Mouse (Mus musculus) left cerebral cortex, adult 18-20 months (tissue): ENCODE data around the gene B830017H08Rik. TPM values are rescaled to one million over a fixed set of nuclear protein-coding genes. Genes with fewer than 3 reads are reported as not detected.

Experiments used
- DNase-seq, 2 experiments: peaks; one replicate each; pipeline ENCODE4 v3.0.0; 2021 to 2022; ENCODE audit warnings: low spot score in 2 of 2, mixed read lengths in 1 of 2
- long read RNA-seq, 2 experiments: library from polyadenylated mRNA; stranded (forward); transcript quantifications; one replicate each; pipeline ENCODE4 v2.0.0; 2021
- total RNA-seq, 2 experiments: library from RNA; stranded (reverse); gene quantifications; 2 replicates each; pipeline ENCODE4 v1.2.3; 2021

B830017H08Rik gene
- total RNA-seq, result 1 to 10 TPM; 2.9 to 3.6 TPM
- long read RNA-seq, experiment 1, transcript B830017H08Rik-202 (1 exons, 699 nt), result major isoform, 8 of 10 reads
- long read RNA-seq, experiment 1, partial matches to known transcripts, result 0 of 10 reads
- long read RNA-seq, experiment 1, other reads (novel, unspliced or antisense), result 2 of 10 reads
- long read RNA-seq, experiment 2, transcript B830017H08Rik-202 (1 exons, 699 nt), result major isoform, 9 of 11 reads
- long read RNA-seq, experiment 2, partial matches to known transcripts, result 0 of 11 reads
- long read RNA-seq, experiment 2, other reads (novel, unspliced or antisense), result 2 of 11 reads

DNA sequence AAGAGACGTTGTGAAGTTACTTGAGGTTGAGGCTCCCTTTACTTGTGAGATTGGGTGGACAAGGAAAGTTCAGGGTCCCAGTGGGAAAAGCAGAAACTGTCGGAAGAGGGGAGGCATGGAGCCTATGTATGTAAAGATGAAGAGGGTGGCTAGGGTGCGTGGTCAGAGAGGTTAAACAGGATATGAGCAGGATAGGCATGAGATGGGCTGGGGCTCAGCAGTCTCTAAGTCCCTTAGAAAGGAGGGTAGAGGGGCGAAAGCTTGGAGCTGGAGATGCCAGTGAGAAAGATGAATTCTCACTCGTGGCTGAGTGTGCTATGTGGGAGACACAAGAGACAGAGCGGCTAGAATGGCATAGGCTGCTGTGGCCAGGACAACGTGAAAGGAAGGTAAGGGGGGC lies at the start of gene B830017H08Rik:
Gene B830017H08Rik (plus strand): TSS at position 301 of the 400 bp plus-strand sequence.
- no peak for DNase-seq

DNA sequence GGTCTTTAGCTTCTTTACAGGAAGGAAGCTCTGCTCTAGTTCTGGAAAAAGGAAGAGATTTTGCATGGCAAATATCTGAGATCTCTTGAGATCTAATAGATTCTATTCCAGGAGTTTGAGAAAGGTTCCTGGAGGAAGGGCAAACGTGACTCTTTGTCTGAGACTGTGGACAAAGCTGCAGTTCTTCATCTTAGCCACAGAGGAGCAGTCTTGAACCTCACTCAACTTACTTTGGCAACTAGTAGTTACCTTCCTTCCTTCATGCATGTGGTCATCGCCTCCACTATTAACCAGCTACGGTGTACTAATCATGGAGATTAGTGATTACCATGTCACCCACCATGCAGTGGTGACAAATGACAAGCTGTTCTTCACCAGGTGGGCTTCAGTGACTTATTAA lies 47.6 kb upstream of the B830017H08Rik start:
- no peak for DNase-seq

DNA sequence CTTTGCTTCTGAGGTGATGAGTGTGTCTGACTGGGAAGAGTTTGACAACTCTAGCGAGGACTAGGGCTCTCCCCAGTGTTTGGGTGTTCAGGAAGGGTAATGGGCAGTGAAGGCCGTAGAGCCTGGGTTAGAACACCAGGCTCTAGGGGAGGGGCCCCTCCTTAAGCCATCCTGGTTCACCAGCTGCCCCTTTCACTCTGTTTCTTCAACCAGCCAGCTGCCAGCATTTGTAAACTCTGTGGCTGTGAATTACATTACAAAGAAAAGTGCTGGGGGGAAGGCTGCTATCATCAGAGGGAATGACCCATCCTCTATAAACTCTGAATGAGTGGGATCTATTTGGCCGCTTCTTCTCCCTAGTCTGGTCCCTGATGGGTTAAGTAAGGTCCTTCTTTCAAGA lies 40.2 kb upstream of the B830017H08Rik start:
- DNase-seq, result no peak

DNA sequence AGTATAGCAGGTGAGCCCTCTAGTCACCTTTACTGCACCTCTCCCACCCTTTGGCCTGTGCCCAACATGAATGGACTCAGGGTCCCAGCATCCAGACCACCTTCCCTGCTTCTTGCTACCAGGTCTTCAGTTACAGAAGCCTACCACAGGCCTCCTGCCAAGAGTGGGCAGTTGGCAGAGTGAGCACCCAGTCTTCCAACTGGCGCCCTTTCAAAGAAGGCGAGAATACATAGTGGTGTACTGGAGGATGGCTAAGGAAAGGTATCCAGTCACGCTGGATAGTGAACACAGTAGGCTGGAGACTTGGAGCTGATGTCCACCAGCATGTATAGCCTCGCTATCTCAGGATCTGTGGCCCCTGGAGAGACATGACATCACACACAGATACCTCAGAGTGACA lies 38.9 kb upstream of the B830017H08Rik start:
- DNase-seq, result peak; percentile 47 to 53

DNA sequence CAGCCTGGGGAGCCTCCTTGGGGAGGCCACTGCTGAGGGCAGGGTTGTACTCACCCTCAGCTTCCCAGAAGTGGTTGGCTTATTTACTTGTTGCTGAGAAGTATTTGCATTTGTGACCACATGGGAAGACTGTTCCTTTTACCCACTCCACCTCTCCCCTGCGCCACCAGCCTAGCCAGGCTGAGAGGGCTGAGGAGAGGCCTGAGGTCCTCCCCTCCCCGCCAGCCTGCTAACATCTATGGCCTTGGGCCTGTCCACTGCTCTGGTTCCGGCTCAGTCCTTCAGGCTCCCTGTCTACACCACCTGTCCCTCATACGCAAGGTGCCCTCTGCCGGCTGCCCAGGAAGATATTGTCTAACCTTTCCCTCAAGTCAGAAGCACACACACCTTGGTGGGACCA lies 37.3 kb upstream of the B830017H08Rik start:
- DNase-seq, result no peak

GRCm38 (mm10) chr16:17796519-17796918 lies 36.4 kb upstream of the B830017H08Rik start:
- DNase-seq, result no peak

DNA sequence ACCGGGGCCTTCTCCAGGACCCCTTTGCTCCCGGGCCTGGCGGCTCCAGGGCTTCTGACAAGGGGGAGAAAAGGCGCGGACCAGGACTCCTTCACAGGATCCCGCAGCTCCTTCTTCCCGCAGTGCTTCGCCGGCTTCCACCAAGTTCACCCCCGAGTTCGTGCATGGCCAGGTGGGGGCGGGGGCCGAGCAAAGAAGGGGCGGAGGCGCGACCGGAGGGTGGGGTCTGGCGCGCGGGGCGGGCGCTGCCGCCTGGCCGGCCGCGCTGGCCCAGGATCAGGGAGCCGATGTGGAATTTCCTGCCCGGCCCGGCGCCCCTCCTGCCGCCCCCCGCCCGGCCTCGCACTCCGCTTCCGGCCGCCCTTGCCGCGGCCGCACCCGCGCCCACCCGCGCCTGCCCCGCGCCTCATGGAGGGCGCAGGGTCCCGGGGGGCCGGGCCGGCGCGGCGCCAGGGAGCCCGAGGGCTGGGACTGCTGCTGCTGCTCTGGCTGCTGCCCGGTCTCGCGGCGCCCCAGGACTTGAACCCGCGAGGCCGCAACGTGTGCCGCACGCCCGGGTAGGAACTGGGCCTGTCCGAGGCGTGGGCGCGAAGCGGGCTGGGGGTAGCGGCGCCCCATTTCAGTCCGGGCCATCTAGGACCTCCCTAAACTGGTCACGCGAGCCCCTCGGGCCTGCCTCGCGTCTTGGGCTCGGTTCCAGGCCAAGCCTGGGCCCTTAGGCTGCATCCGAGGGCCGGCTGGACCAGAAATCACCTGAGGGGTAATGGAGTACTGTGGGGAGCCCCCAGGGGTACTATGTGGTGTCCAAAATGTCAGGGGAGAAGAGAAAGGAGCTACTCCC lies 35.7 kb upstream of the B830017H08Rik start, which contains the start of gene Scarf2:
Gene Scarf2 (plus strand): TSS at position 312 of the 841 bp plus-strand sequence.
- no peak for DNase-seq

DNA sequence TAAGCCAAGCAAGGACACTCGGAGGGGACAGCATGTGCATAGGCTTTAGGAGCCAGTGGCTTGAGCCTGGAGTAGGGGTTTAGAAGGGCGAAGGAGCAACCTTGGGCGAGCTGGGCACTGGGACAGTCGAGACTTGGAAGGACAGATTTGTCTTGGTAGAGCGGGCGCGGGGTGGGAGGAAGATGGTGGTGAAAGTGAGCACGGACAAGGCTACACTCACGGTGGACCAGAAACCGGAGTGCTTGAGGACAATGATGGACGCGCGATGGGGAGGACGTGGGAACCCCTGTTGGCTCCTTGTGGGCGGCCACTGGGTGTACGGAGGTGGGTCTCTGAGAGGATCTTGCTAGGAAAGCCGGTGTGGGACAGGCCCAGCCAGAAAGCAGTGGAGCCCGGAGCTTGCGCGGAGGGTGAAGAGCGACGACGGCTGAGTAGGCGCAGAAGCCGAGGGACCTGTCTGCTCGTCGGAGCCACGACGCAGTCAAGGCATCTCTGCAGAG lies 35.1 kb upstream of the B830017H08Rik start:
- DNase-seq, result no peak

DNA sequence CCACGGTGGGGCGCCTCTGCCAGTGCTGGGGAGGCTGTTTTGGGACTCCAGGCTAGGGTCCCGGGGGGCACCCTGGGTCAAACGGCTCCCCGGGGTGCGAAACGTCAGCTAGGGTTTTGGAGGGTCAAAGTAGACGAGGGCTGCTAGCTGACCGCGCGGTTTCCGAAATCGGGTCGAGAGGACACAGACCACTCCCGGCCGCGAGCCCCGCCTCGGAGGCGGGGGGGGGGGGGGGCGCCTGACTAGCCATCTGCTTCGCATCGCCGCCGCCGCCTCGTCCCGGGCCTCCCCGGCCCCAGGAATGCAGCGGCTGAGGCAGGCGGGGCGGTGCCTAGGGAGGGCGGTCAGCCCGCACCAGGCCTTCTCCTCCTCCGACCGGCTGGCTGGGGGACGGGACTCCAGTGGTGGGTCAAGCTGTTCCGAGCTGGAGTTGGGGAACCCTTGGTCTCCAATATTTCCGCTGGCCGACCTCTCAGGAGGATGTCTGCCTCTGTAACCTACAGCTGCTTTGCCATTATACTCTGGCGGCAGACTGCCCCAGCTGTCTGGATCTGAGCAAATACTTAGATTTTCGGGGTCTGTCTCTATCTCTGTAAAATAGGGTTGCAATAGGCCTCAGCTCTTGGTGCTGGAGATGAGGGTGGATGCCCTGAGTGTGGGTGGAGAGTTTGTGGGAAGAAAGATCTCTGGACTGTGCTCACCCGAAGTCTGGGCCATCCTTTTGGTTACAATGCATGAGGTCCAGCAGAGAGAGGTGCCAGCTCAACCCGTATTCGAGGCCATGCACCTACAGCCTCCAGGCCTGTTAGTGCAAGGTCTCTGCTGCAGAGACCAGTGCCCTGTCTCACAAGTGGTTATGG lies 34.4 kb upstream of the B830017H08Rik start:
- DNase-seq, result no peak

- DNase-seq, result no peak
Measured at GRCm38 (mm10) chr16:17799584-17799983, 33.3 kb upstream of the B830017H08Rik start.

DNA sequence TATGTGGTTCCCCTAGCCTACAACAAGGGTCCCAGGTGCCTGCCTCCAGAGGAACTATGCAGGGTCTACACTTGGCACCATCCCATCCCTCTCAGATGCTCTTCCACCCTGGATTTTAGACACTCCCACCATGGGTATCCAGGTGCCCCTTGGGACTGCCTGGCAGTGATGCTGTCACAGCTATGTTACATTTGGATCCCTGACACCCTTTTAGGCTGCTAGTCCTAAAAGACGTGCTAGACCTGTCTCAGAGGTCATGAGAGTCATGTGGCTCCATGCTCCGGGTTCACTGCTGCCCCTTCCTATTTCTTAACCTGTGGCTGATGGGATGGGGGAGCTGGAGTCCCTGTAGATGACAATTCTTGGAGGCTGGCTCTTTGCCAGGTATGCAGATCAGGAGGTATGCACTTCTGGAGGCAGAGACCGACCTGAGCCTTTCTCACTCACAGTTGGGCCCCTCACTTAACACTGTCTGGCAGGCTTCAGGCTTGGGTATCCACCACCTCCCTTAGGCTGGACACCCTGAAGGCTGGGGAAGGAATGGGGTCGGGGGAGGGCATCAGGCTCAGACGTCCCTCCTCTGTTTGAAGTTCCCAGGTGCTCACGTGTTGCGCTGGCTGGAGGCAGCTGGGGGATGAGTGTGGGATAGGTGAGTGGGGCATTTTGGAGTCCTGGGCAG lies 31.0 kb upstream of the B830017H08Rik start:
- DNase-seq, result no peak

DNA sequence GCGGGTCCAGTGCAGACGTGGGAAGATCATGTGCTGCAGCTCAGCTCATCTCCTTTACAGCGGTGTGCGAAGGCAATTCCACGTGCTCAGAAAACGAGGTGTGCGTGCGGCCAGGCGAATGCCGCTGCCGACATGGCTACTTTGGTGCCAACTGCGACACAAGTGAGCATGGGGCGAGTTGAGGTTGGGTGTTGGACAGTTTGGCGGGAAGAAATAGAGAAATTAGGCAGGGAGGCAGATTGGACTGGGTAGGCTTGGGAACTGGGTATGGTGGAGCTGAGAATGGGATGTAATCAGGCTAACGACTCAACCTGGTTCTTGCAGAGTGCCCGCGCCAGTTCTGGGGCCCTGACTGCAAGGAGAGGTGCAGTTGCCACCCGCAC lies 30.5 kb upstream of the B830017H08Rik start:
- no peak for DNase-seq

- DNase-seq, result peak; percentile 45 to 47
Measured at GRCm38 (mm10) chr16:17802839-17803674, 29.9 kb upstream of the B830017H08Rik start.

- no peak for DNase-seq
Measured at GRCm38 (mm10) chr16:17803675-17804448, 29.1 kb upstream of the B830017H08Rik start.

DNA sequence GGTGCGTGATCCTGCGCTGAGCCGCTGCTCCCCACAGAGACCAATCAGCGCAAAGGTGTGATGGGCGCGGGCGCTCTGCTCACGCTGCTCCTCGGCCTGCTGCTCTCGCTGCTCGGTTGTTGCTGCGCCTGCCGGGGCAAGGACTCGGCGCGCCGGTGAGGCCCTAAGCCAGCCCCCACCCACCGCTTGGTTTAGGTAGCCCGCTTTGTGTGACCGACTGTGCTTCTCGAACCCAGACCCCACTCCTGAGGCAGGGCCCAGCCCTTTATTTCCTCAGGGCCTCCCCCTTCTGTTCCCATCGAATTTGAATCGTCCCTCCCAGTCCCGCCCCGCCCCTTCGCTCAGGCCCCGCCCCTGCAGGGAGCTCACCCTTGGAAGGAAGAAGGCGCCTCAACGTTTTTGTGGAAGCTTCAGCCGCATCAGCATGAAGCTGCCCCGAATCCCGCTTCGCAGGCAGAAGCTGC lies 28.4 kb upstream of the B830017H08Rik start:
- DNase-seq, result no peak

GRCm38 (mm10) chr16:17804982-17805381 lies 27.9 kb upstream of the B830017H08Rik start:
- no peak for DNase-seq

GRCm38 (mm10) chr16:17806581-17807191 lies 26.2 kb upstream of the B830017H08Rik start:
- no peak for DNase-seq
